Mouse (Mus musculus) cerebellum, adult 11-12 months (tissue): Measurements from ENCODE around the gene Togaram2.
"Not testable (repeated sequence)": the region's sequence is repeated elsewhere in the genome, so short reads cannot be mapped to it uniquely, and the experiment has no call there.

Experiments
- DNase-seq: peaks from one replicate; pipeline ENCODE4 v3.0.0; 2022

Togaram2 gene

GRCm38 (mm10) chr17:71673092-71673491 is at the start of gene Togaram2:
Gene Togaram2, plus strand, starts transcription at chr17:71673261.
- no peak for DNase-seq

GRCm38 (mm10) chr17:71631806-71632205 is 41.3 kb upstream of the Togaram2 start:
- no peak for DNase-seq

GRCm38 (mm10) chr17:71633350-71633749 is 39.7 kb upstream of the Togaram2 start:
- DNase-seq, result peak; percentile 70

- no peak for DNase-seq
These were observed 36.3 kb upstream of the Togaram2 start for GRCm38 (mm10) chr17:71636786-71637185.

GRCm38 (mm10) chr17:71637750-71638265 is 35.3 kb upstream of the Togaram2 start:
- no peak for DNase-seq

- not testable (repeated sequence) for DNase-seq
These were observed 34.0 kb upstream of the Togaram2 start for GRCm38 (mm10) chr17:71639056-71639455.

GRCm38 (mm10) chr17:71640421-71641085 is 32.5 kb upstream of the Togaram2 start:
- DNase-seq, result peak; percentile 25

- no peak for DNase-seq
These were observed 30.9 kb upstream of the Togaram2 start for GRCm38 (mm10) chr17:71642190-71642589.

- no peak for DNase-seq
These were observed 23.1 kb upstream of the Togaram2 start for GRCm38 (mm10) chr17:71650011-71650410.

- no peak for DNase-seq
These were observed 20.6 kb upstream of the Togaram2 start for GRCm38 (mm10) chr17:71652495-71652894.

GRCm38 (mm10) chr17:71652934-71653333 is 20.1 kb upstream of the Togaram2 start:
- no peak for DNase-seq

GRCm38 (mm10) chr17:71657521-71657920 is 15.5 kb upstream of the Togaram2 start:
- peak; percentile 61 for DNase-seq

- no peak for DNase-seq
These were observed 14.4 kb upstream of the Togaram2 start for GRCm38 (mm10) chr17:71658666-71659065.

- no peak for DNase-seq
These were observed 12.7 kb upstream of the Togaram2 start for GRCm38 (mm10) chr17:71660390-71660789.

- DNase-seq, result peak; percentile 54
These were observed 10.3 kb upstream of the Togaram2 start for GRCm38 (mm10) chr17:71662751-71663250.

- DNase-seq, result no peak
These were observed 9.6 kb upstream of the Togaram2 start for GRCm38 (mm10) chr17:71663491-71663890.

- DNase-seq, result no peak
These were observed 8.9 kb upstream of the Togaram2 start for GRCm38 (mm10) chr17:71664172-71664571.

- no peak for DNase-seq
These were observed 7.9 kb upstream of the Togaram2 start for GRCm38 (mm10) chr17:71665201-71665600.

GRCm38 (mm10) chr17:71669511-71669910 is 3.5 kb upstream of the Togaram2 start:
- DNase-seq, result no peak

GRCm38 (mm10) chr17:71671840-71672546 is 1.1 kb upstream of the Togaram2 start:
- DNase-seq, result no peak

GRCm38 (mm10) chr17:71673936-71674335 is 875 bp downstream of the Togaram2 start:
- DNase-seq, result no peak

GRCm38 (mm10) chr17:71674886-71675285 is 1.8 kb downstream of the Togaram2 start:
- no peak for DNase-seq

- no peak for DNase-seq
These were observed 8.6 kb downstream of the Togaram2 start for GRCm38 (mm10) chr17:71681666-71682065.

- no peak for DNase-seq
These were observed 9.3 kb downstream of the Togaram2 start for GRCm38 (mm10) chr17:71682379-71682778.
